Mouse (Mus musculus): ENCODE results near the gene Ywhah. TPM values are rescaled to one million over a fixed set of nuclear protein-coding genes. Genes with fewer than 3 reads are reported as not detected.
"Not testable (repeated sequence)": the region's sequence is repeated elsewhere in the genome, so short reads cannot be mapped to it uniquely, and the experiment has no call there.

Gene Ywhah
- polyA plus RNA-seq, 1 experiment from 2014 or later = 677 TPM

DNA sequence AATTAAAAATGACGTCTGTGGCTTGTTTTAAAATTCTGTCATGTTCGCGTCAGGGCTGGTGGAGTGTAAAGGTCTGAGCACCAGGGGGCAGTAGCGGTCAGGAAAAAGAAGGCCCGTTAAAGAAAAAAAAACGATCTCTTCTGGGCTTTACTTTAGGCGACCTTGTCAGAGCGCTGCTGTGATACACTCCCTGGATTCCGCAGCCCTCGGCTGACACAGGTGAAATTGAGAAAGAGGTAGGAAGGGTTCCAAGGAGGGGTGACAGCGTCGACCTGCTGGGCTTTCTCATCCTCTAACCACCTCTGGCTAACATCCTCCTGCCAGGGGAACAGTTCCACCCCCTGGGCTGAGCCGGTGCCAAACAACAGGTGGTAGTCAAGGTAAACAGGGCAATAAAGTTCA lies 20.9 kb downstream of the Ywhah start:
- Histone ChIP-seq H3K36me3 (ENCODE audit: control insufficient read depth, insufficient read depth) (no peaks in the 10 kb centered on the region), H3K4me3 (replicated peaks; ENCODE audit: low read length) (no peak overlapping the region; the same call in 1 of the 2 replicates), H3K27ac (ENCODE audit: low read length) (no peak overlapping the region), H3K27me3 (replicated peaks; ENCODE audit: control insufficient read depth, insufficient read depth, low read length) (no peaks in the 10 kb centered on the region), H3K4me2 (ENCODE audit: low read length) (peak overlapping the region; percentile 42), H3K9me3 (ENCODE audit: control insufficient read depth, low read length) (no peaks in the 10 kb centered on the region), H3K9ac (replicated peaks; ENCODE audit: low read depth, low read length) (peak overlapping the region; percentile 12; the same call in 1 of the 2 replicates), H3K4me1 (replicated peaks; ENCODE audit: control insufficient read depth, insufficient read depth, low read length) (peaks cover 6% of the 10 kb centered on the region; the same call in 1 of the 2 replicates)
- WGBS = 4% methylated on average over 13 of the region's 13 CpGs
- ATAC-seq = 0 out of 2 replicates have a peak, but pooled peaks have one; percentile 15

DNA sequence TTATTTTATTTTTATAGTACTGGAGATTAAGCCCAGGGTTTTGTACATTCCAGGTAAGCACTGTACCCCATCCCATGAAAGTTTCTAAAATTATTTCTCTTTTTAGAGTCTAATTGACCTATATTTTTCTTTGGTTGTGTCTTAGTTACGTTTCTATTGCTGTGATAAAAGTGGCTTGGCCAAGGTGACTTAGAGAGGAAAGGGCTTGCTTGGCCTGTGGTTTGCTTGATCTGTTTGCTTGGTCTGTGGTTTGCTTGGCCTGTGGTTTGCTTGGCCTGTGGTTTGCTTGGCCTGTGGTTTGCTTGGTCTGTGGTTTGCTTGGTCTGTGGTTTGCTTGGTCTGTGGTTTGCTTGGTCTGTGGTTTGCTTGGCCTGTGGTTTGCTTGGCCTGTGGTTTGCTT lies 22.1 kb downstream of the Ywhah start:
- ATAC-seq; H3K4me1 ChIP-seq (replicated peaks; ENCODE audit: control insufficient read depth, insufficient read depth, low read length); H3K4me2 ChIP-seq (ENCODE audit: low read length); H3K9me3 ChIP-seq (ENCODE audit: control insufficient read depth, low read length); H3K36me3 ChIP-seq (ENCODE audit: control insufficient read depth, insufficient read depth); H3K9ac ChIP-seq (replicated peaks; ENCODE audit: low read depth, low read length); H3K4me3 ChIP-seq (replicated peaks; ENCODE audit: low read length); H3K27me3 ChIP-seq (replicated peaks; ENCODE audit: control insufficient read depth, insufficient read depth, low read length); H3K27ac ChIP-seq (ENCODE audit: low read length): not testable (repeated sequence)
- WGBS = 71% methylated on average over 1 of the region's 1 CpGs

DNA sequence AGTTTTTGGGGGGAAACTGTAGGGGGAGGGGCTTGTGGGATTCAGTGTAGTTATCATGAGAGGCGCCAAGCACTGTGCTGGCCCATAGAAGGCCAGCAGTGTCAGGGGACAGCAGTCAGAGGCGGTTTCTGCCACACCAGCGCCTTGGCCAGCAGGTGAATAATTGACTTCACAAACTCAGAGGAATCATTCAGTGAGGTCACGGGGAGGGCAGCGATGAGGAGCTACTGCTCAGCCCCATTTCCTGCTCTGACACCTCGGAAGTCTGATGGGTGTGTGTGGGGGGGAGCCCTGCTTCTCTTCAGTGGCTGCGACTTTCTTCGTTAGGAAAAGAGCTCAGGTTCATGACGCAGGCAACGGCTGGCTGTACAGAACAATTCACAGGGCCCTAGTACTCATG lies 24.8 kb downstream of the Ywhah start:
- Histone ChIP-seq H3K36me3 (ENCODE audit: control insufficient read depth, insufficient read depth) (no peaks in the 10 kb centered on the region), H3K4me1 (replicated peaks; ENCODE audit: control insufficient read depth, insufficient read depth, low read length) (peaks cover 6% of the 10 kb centered on the region; the same call in 1 of the 2 replicates), H3K9me3 (ENCODE audit: control insufficient read depth, low read length) (no peaks in the 10 kb centered on the region), H3K4me2 (ENCODE audit: low read length) (no peak overlapping the region), H3K27me3 (replicated peaks; ENCODE audit: control insufficient read depth, insufficient read depth, low read length) (no peaks in the 10 kb centered on the region), H3K9ac (replicated peaks; ENCODE audit: low read depth, low read length) (no peak overlapping the region), H3K4me3 (replicated peaks; ENCODE audit: low read length) (no peak overlapping the region), H3K27ac (ENCODE audit: low read length) (no peak overlapping the region)
- no peak for ATAC-seq
- 81% methylated on average over 10 of the region's 10 CpGs for WGBS

GRCm38 (mm10) chr5:33044636-33045315 lies 26.2 kb downstream of the Ywhah start:
- Histone ChIP-seq H3K4me3 (replicated peaks; ENCODE audit: low read length) (no peak overlapping the region), H3K27ac (ENCODE audit: low read length) (no peak overlapping the region), H3K9ac (replicated peaks; ENCODE audit: low read depth, low read length) (no peak overlapping the region), H3K4me1 (replicated peaks; ENCODE audit: control insufficient read depth, insufficient read depth, low read length) (no peaks in the 10 kb centered on the region), H3K27me3 (replicated peaks; ENCODE audit: control insufficient read depth, insufficient read depth, low read length) (no peaks in the 10 kb centered on the region), H3K9me3 (ENCODE audit: control insufficient read depth, low read length) (no peaks in the 10 kb centered on the region), H3K4me2 (ENCODE audit: low read length) (no peak overlapping the region), H3K36me3 (ENCODE audit: control insufficient read depth, insufficient read depth) (no peaks in the 10 kb centered on the region)
- WGBS = 95% methylated on average over 12 of the region's 12 CpGs
- no peak for ATAC-seq

- no peak for ATAC-seq
- Histone ChIP-seq H3K4me2 (ENCODE audit: low read length) (no peak overlapping the region), H3K36me3 (ENCODE audit: control insufficient read depth, insufficient read depth) (no peaks in the 10 kb centered on the region), H3K27ac (ENCODE audit: low read length) (no peak overlapping the region), H3K4me3 (replicated peaks; ENCODE audit: low read length) (no peak overlapping the region), H3K4me1 (replicated peaks; ENCODE audit: control insufficient read depth, insufficient read depth, low read length) (no peaks in the 10 kb centered on the region), H3K27me3 (replicated peaks; ENCODE audit: control insufficient read depth, insufficient read depth, low read length) (no peaks in the 10 kb centered on the region), H3K9ac (replicated peaks; ENCODE audit: low read depth, low read length) (no peak overlapping the region), H3K9me3 (ENCODE audit: control insufficient read depth, low read length) (no peaks in the 10 kb centered on the region)
- WGBS = 92% methylated on average over 6 of the region's 6 CpGs
Observed at GRCm38 (mm10) chr5:33045316-33045705, 26.7 kb downstream of the Ywhah start.

- no peak for ATAC-seq
- WGBS = 84% methylated on average over 14 of the region's 14 CpGs
- Histone ChIP-seq H3K9me3 (ENCODE audit: control insufficient read depth, low read length) (no peaks in the 10 kb centered on the region), H3K9ac (replicated peaks; ENCODE audit: low read depth, low read length) (no peak overlapping the region), H3K4me3 (replicated peaks; ENCODE audit: low read length) (no peak overlapping the region), H3K36me3 (ENCODE audit: control insufficient read depth, insufficient read depth) (no peaks in the 10 kb centered on the region), H3K4me1 (replicated peaks; ENCODE audit: control insufficient read depth, insufficient read depth, low read length) (no peaks in the 10 kb centered on the region), H3K27ac (ENCODE audit: low read length) (no peak overlapping the region), H3K27me3 (replicated peaks; ENCODE audit: control insufficient read depth, insufficient read depth, low read length) (no peaks in the 10 kb centered on the region), H3K4me2 (ENCODE audit: low read length) (no peak overlapping the region)
Observed at GRCm38 (mm10) chr5:33052849-33053582, 34.4 kb downstream of the Ywhah start.

DNA sequence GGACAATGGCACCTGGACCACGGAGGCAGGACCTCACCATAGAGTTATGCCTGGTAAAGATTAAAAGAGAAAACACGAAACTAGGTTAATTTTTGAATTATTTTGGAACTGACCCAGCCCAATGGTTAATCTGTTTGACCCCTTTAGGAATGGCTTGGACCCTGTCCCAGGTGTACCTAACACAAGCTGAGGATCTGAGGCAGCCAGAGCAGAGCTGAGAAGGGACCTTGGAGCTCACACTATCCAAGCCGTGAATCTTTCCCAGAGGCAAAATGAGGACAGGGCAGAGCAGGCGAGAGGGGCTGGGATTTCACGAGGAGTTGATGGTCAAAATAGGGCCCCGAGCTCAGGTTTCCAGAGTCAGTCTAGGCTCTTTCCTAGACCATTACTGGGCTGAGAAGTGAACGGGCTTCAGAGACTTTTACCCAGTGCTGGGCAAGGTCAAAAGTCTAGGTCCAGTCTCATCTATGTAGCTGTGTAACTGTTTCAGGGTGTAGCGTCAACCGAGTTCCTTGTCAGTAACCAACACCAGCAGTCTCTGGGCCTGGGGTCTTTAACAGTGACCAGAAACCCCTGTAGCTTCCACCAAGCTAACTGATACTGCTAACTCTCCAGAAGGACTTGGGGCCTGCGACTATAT lies 37.6 kb downstream of the Ywhah start:
- no peaks in the 10 kb centered on the region for H3K4me1 ChIP-seq (replicated peaks; ENCODE audit: control insufficient read depth, insufficient read depth, low read length)
- no peak overlapping the region for H3K4me2 ChIP-seq (ENCODE audit: low read length)
- no peak overlapping the region for H3K9ac ChIP-seq (replicated peaks; ENCODE audit: low read depth, low read length)
- WGBS = 84% methylated on average over 10 of the region's 10 CpGs
- H3K27me3 ChIP-seq (replicated peaks; ENCODE audit: control insufficient read depth, insufficient read depth, low read length) = no peaks in the 10 kb centered on the region
- no peak overlapping the region for H3K4me3 ChIP-seq (replicated peaks; ENCODE audit: low read length)
- no peak overlapping the region for H3K27ac ChIP-seq (ENCODE audit: low read length)
- no peak for ATAC-seq
- H3K9me3 ChIP-seq (ENCODE audit: control insufficient read depth, low read length) = no peaks in the 10 kb centered on the region
- H3K36me3 ChIP-seq (ENCODE audit: control insufficient read depth, insufficient read depth) = no peaks in the 10 kb centered on the region

GRCm38 (mm10) chr5:33070071-33070470 lies 51.5 kb downstream of the Ywhah start:
- Histone ChIP-seq H3K27me3 (replicated peaks; ENCODE audit: control insufficient read depth, insufficient read depth, low read length) (no peaks in the 10 kb centered on the region), H3K4me3 (replicated peaks; ENCODE audit: low read length) (no peak overlapping the region), H3K4me1 (replicated peaks; ENCODE audit: control insufficient read depth, insufficient read depth, low read length) (no peaks in the 10 kb centered on the region), H3K4me2 (ENCODE audit: low read length) (no peak overlapping the region), H3K27ac (ENCODE audit: low read length) (no peak overlapping the region), H3K9ac (replicated peaks; ENCODE audit: low read depth, low read length) (no peak overlapping the region), H3K9me3 (ENCODE audit: control insufficient read depth, low read length) (no peaks in the 10 kb centered on the region), H3K36me3 (ENCODE audit: control insufficient read depth, insufficient read depth) (no peaks in the 10 kb centered on the region)
- ATAC-seq = no peak

DNA sequence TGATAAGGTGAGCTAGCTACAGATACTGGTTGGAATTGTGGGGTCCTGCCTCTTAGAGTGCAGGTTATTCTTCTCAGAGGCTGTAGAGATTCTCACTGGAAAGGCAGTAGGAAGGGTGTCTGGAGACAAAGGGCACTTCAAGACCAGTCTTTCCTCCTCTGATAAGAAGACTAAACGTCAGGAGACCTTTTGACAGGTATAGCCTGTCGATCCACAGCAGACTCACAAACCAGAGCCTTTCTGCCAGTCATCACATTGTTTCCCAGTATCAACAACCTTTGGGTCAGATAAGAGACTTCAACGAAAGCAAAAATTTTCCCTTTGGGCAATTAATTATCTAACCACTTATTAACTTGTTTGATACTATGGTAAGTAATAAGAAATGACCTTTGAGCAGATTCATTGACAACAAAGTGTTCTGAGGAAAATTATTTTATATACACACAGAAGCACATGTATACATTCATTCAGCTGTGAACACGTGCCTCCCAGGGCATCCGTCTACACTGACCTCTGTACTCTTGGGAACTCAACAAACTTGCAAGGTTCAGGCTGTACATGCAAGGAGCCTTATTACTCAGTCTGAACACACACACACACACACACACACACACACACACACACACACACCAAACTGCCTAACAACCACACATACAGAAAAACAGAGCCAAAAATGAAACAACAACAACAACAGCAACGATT lies 58.0 kb downstream of the Ywhah start:
- no peak overlapping the region for H3K27ac ChIP-seq (ENCODE audit: low read length)
- H3K9me3 ChIP-seq (ENCODE audit: control insufficient read depth, low read length) = no peaks in the 10 kb centered on the region
- H3K27me3 ChIP-seq (replicated peaks; ENCODE audit: control insufficient read depth, insufficient read depth, low read length) = no peaks in the 10 kb centered on the region
- ATAC-seq = no peak
- H3K4me1 ChIP-seq (replicated peaks; ENCODE audit: control insufficient read depth, insufficient read depth, low read length) = no peaks in the 10 kb centered on the region
- WGBS = 82% methylated on average over 6 of the region's 6 CpGs
- H3K9ac ChIP-seq (replicated peaks; ENCODE audit: low read depth, low read length) = no peak overlapping the region
- no peaks in the 10 kb centered on the region for H3K36me3 ChIP-seq (ENCODE audit: control insufficient read depth, insufficient read depth)
- H3K4me3 ChIP-seq (replicated peaks; ENCODE audit: low read length) = no peak overlapping the region
- H3K4me2 ChIP-seq (ENCODE audit: low read length) = no peak overlapping the region
